Mouse (Mus musculus) monocyte, adult 2 months (primary cell): Measurements from ENCODE around the gene Ddx31.

Experiments used
- DNase-seq, 2 experiments: peaks; one replicate each; pipeline ENCODE4 v3.0.0; 2022; ENCODE audit warnings: low spot score in 2 of 2, low read depth in 1 of 2

The Ddx31 gene

GRCm38 (mm10) chr2:28954595-28954994 is 114.4 kb downstream of the Ddx31 start:
- no peak for DNase-seq
